Mouse (Mus musculus) G1E-ER4 (cell line): ENCODE measurements around the gene Inpp4a. TPM values are rescaled to one million over a fixed set of nuclear protein-coding genes. Genes with fewer than 3 reads are reported as not detected.

Experiments
- GATA1 ChIP-seq: IDR thresholded peaks from one replicate; pipeline ENCODE4 v1.8.0; 2012; ENCODE audit warnings: low read length, inconsistent platforms
- polyA plus RNA-seq: library from polyadenylated mRNA; stranded (reverse); fragments of >175 nt; gene quantifications from 2 replicates; pipeline ENCODE4 v1.2.3, GENCODE M21; 2012

Inpp4a gene
- polyA plus RNA-seq, 1 experiment, result 2.5 TPM

DNA sequence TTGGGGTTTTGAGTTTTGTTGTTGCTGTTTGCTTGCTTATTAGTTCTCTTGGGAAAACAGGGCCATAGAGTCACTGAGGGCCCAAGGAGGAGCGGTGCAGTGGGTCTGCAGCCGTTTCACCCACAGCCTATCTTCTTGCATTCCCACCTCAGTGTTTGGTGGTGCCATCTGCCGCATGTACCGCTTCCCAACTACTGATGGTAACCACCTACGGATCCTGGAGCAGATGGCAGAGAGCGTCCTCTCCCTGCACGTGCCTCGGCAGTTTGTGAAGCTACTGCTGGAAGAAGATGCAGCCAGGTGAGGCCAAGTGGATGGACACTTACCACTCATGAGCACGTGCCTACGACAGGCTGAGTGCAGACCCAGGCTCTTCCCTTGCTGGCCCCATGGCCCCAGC lies 68.5 kb downstream of the Inpp4a start:
- no peak for TF ChIP-seq GATA1

DNA sequence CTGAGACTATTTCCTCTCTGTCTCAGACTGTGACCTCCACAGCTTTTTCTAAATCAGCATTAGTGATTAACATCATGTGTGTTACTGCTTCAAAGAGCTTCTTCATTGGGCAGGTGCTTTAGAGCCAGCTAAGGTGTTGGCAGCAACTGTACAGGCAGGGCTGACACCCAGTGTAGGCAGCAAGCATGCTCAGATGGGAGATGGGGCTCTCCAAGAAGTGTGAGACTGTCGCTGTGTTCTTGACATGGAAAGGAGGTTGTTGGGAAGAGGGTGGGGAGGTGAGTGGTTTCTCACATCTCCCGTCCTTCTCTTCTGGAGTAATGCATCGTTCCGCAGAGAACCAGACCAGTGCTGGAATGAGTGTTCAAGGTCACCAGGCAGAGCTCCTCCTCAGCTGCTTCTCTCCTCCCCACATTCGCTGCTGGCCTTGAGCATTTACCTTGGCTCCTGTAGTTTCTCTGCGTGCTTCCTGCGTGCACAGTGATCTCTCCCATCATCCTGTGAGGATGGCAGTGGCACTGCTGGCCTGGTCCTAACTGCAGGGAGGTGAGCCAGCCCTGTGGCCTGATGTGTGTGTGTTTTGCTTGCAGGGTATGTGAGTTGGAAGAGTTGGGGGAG lies 69.2 kb downstream of the Inpp4a start:
- no peak for TF ChIP-seq GATA1

GRCm38 (mm10) chr1:37376177-37376576 lies 76.5 kb downstream of the Inpp4a start:
- no peak for TF ChIP-seq GATA1

DNA sequence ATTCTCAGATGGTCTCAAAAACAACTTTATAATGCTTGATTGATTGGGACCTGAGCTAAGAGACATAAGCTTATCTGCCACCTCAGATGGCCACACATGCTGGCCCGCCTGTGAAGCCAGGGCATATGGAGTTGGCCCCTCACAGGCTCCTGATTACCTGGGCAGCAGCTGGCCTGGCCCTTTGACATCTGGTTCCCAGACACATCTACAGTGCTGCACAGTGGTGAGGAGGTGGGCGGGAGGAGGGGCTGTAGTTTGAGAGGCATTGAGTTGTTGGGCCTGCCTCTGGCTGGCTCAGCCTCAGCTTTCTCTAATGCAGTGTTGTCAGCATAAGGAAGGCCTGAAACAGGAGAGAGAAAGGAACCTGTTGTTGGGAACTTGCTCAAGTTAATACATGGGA lies 77.1 kb downstream of the Inpp4a start:
- TF ChIP-seq GATA1, result no peak

DNA sequence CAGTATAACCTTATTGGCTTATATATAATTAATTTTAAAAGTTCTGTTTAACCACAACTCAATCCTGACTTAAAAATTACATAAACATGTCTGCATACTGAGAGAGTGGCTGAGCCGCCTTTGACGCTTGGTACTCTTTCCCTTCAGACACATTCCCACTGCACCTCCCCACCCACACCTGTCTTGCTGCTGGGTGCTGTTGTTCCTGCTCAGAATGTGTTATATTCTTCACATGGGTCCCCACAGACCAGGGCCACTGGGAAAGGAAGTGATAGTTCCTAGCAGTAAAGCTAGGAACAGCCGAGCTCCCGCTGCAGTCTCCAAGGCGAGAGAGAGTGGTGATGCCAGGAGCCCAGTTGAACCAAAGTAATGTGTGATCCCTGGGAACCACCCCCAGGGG lies 78.4 kb downstream of the Inpp4a start:
- no peak for TF ChIP-seq GATA1

- no peak for TF ChIP-seq GATA1
These were observed 79.9 kb downstream of the Inpp4a start for GRCm38 (mm10) chr1:37379536-37379935.

GRCm38 (mm10) chr1:37380913-37381312 lies 81.2 kb downstream of the Inpp4a start:
- no peak for TF ChIP-seq GATA1

- no peak for TF ChIP-seq GATA1
These were observed 84.6 kb downstream of the Inpp4a start for GRCm38 (mm10) chr1:37384304-37384703.

- no peak for TF ChIP-seq GATA1
These were observed 86.8 kb downstream of the Inpp4a start for GRCm38 (mm10) chr1:37386448-37386971.

DNA sequence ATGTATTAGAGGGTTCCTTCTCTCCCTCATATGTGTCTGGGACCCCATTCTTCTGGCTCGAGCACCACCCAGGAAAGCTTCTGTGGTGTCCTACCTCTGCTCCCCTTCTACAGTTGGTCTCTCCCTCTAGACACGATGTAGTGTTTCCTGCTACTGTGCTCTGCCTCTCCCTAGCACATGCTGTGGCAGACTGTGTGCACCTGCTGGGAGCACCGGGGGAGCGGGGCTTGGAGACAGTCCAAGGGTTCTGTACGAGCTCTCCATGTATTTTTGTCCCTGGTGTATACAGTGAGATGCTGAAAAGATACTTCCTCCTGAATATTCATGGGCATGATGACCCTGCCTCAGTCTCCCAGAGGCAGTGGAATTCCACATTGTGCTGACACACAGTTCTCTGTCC lies 93.5 kb downstream of the Inpp4a start:
- no peak for TF ChIP-seq GATA1

DNA sequence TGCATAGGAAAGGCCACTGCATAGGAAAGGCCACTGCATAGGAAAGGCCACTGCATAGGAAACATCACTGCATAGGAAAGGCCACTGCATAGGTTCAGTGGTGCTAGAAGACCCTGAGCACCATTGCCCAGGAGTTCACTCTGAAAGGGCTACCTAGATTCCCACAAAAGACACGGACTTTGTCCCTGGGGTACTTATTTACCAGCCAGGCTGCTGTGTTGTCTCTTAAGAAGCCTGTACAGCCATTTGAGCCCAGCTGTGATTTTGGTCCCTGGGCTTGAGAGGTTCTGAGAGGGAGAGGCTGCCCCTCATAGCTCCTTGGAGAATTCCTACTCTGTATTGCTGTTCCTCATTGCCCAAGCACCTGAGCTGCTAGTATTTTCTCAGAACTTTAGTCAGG lies 96.8 kb downstream of the Inpp4a start:
- TF ChIP-seq GATA1, result no peak

DNA sequence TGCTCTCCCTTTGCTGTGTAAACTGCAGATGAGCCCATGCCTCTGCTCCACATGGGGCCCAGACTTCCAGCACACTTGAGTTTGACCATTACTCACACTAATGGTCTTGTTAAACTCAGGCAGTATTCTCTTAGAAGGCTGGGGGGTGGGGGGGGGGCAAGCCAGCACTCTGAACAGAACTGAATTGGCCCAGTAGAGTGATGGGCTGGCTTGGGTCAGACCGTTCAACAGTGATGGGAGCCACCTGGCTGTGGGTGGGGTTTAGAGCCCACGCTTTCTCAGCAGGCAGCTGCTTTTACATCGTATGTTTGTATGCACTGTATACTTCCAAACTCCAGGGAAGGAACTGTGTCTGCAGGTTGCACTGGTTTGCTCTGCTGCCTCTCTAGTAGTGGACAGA lies 99.3 kb downstream of the Inpp4a start:
- no peak for TF ChIP-seq GATA1

DNA sequence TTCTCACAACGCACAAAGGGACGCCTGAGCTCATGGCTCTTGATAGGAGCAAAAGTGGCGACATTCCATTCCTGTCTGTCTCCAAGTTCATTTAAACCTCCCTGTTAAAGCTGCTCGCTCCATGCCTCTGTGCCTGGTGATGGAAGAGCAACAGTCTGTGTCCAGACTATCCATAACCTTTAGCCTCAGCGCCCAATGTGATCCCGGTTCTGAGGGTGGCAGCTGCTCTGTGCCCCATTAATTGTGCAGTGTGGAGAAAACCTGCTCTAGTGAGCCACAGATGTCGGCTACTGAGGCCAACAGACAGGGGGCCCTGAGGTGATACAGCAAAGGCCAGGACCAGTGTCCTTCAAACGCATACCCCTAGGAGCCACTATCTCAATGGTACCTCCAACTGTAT lies 100.1 kb downstream of the Inpp4a start:
- TF ChIP-seq GATA1, result no peak

GRCm38 (mm10) chr1:37401687-37402086 lies 102.0 kb downstream of the Inpp4a start:
- no peak for TF ChIP-seq GATA1

- no peak for TF ChIP-seq GATA1
These were observed 105.5 kb downstream of the Inpp4a start for GRCm38 (mm10) chr1:37405137-37405536.

DNA sequence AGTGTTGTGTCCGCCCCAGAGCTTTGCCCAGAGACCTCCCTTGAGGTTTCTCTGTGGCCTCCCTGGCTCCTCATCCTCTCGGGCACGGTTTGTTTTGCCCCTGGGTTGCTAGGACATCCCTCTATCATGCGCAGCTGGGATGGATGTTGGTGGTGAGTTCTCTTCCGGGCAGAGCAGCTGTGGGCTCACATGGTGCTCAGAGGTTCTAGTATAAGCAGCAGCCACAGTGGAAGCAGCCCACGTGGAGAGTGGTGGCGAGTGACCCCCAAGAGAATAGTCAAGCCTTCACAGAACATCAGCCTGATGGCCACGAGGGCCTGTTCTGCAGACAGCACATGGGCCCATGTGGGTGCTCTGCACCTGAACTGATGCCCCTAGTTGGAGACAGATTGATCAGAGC lies 107.6 kb downstream of the Inpp4a start:
- TF ChIP-seq GATA1, result no peak

DNA sequence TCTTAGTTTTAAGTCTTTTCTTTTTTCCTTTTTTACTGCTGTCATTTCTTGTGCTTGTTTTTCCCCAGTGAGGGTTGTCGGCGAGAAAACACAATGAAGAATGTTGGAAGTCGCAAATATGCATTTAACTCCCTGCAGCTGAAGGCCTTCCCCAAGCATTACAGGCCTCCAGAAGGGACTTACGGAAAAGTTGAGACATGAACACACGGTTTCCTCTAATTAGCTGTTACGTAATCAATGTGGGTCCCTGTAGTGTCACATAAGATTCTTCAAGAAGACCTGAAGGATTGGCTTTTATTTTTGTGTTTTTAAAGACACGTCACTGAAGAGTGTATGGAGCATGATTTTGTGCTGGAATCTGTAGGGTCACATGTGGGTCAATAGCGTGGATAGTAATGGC lies 108.4 kb downstream of the Inpp4a start:
- TF ChIP-seq GATA1, result no peak

DNA sequence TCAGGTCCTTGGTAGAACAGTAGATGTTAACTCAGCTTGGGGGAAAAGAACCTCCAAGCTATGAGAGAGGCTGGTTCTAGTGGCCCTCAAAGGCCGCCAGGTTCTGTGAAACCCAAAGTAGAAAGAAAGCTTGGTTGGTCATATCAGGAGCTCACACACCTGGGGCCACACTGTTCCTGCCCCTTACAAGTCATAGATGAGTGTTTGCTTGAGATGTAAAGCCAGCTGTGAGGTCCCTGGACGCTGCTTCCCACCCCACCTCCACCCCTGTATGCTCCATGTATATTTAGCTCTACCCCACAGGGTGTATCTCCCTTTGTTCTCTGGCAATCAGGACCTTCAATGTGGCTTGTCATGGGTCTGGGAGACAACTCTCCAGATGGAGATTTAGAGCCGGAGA lies 109.0 kb downstream of the Inpp4a start:
- TF ChIP-seq GATA1, result no peak
